Mouse (Mus musculus) left cerebral cortex, postnatal 25 days (tissue): ENCODE results near the gene Nrp2. TPM values are rescaled to one million over a fixed set of nuclear protein-coding genes. Genes with fewer than 3 reads are reported as not detected.

Experiments
- DNase-seq, 2 experiments: peaks; one replicate each; pipeline ENCODE4 v3.0.0; 2022; ENCODE audit warnings: low spot score in 2 of 2, mixed read lengths in 1 of 2
- intact Hi-C: fragments of 180-260 bp; cut with DNase I; formaldehyde crosslinking; loops from one replicate; pipeline ENCODE4 v1.15.1; 2025
- total RNA-seq, 2 experiments: library from RNA; stranded (reverse); gene quantifications; 2 replicates each; pipeline ENCODE4 v1.2.3; 2021

The Nrp2 gene
- total RNA-seq, 2 experiments from 2014 or later = 26.1 to 36.8 TPM

DNA sequence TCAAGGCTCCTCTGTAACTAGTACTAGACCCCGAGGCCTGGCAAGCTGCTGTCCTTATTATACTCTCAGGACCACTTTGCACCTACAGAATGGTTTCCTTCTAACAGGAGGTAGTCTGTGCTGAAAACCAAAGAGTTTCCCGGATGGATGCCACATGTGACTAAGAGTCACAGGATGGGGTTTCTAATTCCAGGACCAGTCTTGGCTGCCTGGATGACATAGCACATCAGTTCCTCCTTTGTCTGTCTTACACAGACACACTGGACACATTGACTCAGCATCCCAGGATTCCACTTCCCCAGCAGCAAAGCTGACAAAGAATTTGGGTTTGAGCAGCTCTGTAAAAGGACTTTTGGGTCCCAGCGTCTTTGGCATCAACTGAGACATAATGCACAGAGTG lies 17.1 kb downstream of the Nrp2 start:
- DNase-seq = peak in 1 of 2 experiments; percentile 11
- intact Hi-C loops = no loop called here

DNA sequence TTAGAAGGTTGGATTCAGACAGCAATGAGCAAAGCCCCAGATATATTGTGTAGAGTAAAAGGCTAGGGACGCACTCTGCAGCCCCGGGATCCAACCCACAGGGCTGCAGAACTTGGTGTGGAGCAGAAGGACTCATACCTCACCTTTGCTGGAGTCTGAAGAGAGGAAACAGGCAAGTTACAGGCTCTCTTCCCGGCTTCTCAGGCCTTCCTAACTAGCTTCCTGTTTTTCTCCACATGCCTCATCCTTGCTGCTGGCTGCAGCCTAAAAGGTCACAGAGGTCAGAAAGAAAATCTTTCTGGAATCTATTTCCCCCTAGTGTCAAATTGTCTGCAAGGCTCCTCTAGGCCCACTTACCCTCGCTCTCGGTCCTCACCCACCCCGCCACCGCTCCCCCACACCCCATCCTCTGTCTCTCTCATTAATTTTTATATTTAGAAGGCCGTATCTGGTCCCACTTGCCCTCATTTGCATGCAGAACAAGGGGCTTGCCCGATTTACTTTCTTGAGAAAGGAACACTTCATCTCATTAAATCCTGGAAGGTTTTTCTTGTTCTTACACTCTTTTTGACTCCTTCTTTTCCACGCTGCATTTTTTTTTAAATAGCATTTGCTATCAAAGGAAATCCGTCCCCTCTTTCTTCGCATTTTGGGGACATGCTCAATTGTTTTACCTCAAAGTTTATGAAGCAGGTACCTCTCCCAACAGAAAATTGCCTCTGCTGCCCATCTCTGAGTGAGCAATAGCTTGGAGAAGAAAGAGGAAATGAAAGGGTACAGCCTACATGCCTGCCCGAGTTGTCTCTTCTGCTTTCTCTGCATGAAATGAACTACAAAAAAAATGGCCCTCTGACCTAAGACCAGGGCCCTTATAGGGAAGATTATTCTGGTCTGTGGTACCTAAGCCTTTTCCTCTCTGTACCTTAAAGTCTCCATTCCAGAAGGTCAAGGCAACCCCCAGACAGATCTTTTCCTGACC lies 17.9 kb downstream of the Nrp2 start:
- intact Hi-C loops = no loop called here
- no peak for DNase-seq

DNA sequence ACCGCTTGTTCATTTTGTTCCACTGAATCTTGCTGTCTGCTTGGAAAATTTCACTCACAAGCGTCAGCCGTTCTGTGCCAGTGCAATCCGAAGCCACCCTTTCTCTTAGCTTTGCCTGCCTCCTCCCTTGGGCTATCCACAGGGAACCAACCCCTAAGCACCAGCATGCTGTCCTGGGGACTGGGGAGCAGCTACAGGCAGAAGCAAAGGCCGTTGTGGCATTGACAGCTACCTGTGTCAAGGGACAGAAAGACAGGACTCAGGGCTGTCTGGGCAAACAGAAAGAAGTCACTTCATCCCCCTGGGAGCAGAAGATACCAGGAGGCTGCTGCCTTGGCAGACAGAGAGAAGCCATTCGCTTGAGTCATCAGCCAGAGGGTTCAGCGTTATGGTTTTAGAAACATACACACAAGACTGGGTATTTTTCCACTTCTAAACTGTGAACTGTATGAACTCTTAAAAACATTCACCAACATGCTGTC lies 18.7 kb downstream of the Nrp2 start:
- intact Hi-C loops = no loop called here
- DNase-seq = no peak

GRCm38 (mm10) chr1:62722526-62722925 lies 19.4 kb downstream of the Nrp2 start:
- no peak for DNase-seq
- intact Hi-C loops = no loop called here

DNA sequence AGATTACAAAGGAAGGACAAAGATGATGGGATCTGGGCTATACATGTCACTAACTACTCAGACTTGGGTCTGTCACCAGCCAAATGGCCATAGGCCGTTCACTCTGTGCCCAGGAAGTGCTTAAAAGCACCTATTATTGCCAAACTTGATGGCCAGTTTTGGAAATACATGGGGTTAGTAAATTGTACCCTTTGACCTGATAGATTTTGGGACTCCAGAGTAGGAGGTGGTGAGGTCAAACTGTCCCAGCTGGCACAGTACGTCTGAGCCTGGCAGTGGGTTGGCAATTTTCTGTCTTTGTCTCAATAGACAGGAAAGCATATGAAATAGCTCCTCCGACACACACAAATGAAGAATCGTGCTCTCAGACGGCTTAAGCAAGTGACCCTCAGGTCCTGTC lies 20.8 kb downstream of the Nrp2 start:
- intact Hi-C loops = no loop called here
- DNase-seq = no peak

GRCm38 (mm10) chr1:62724461-62725021 lies 21.5 kb downstream of the Nrp2 start:
- no peak for DNase-seq

GRCm38 (mm10) chr1:62725032-62725678 lies 22.1 kb downstream of the Nrp2 start:
- DNase-seq = no peak
- intact Hi-C loops = no loop called here

More at GRCm38 (mm10) chr1:62724461-62725021, 21.5 kb downstream of the Nrp2 start:
- intact Hi-C loops = no loop called here

DNA sequence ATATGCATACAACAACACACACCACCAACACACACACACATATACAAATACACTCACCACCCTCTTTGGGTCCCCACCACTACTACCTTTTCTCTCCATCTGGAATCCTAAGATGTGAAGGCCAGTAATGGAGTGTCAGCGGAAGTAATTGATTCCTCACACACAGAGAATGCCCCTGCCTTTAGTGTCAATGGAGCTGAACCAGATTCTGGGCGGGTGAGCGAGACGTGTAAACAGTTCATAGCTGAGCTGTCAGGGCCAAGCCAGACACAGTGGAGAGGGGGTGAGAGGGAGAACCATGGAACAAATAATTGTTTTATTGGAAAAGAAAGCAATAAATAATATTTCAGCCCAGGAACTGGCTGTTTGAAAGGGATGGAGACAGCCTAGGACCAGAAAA lies 24.1 kb downstream of the Nrp2 start:
- intact Hi-C loops = no loop called here
- no peak for DNase-seq

DNA sequence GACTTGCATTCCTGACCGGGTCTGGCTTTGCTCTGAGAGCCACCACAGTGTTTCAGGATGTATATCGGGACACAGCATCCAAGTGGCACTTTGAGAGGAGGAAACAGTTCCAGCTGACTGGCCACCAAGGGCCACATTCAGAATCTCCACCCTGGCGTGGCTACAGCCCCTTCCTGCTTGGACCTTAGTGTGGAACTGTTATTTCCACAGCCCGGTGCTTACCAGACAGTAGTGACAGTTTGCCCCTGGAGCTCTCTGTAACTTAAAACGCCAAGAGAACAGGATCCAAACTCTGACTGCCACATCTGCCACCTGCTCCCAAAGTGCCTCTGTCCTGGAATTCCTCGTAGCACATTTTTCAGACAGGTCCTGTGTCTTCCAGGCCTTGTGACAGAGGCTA lies 25.3 kb downstream of the Nrp2 start:
- DNase-seq = no peak
- intact Hi-C loops = no loop called here

GRCm38 (mm10) chr1:62728926-62729325 lies 25.8 kb downstream of the Nrp2 start:
- intact Hi-C loops = no loop called here
- no peak for DNase-seq

- intact Hi-C loops = no loop called here
- no peak for DNase-seq
Observed at GRCm38 (mm10) chr1:62729345-62730150, 26.5 kb downstream of the Nrp2 start.

- no peak for DNase-seq
- intact Hi-C loops = no loop called here
Observed at GRCm38 (mm10) chr1:62732036-62732435, 29.0 kb downstream of the Nrp2 start.

DNA sequence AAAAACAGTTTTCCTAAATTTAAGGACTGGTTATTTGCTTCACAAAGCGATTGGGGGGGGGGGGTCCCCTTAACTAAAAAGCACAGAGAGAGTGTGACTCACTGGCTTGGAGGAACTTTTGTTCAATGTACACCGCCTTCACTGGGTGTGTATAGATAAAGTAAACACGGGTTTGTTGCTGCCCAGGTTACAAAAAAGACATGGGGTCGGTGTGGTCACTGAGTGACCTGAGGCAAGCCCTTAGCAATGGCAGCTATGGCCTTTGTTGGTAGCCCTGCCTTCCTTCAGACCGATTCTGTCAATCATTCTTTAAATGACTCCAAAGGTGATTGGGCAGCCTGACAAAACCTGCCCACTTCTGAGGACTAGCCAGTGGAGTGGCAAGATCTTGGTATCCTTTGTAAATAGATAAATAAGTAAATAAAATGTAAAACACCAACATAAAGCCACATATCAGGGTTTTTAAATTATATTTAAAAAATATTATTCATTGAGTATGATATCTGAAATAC lies 31.4 kb downstream of the Nrp2 start:
- no peak for DNase-seq
- intact Hi-C loops = no loop called here

GRCm38 (mm10) chr1:62734980-62735379 lies 31.9 kb downstream of the Nrp2 start:
- intact Hi-C loops = no loop called here

GRCm38 (mm10) chr1:62735835-62736234 lies 32.8 kb downstream of the Nrp2 start:
- no peak for DNase-seq
- intact Hi-C loops = no loop called here

More at GRCm38 (mm10) chr1:62734980-62735379, 31.9 kb downstream of the Nrp2 start:
- no peak for DNase-seq

DNA sequence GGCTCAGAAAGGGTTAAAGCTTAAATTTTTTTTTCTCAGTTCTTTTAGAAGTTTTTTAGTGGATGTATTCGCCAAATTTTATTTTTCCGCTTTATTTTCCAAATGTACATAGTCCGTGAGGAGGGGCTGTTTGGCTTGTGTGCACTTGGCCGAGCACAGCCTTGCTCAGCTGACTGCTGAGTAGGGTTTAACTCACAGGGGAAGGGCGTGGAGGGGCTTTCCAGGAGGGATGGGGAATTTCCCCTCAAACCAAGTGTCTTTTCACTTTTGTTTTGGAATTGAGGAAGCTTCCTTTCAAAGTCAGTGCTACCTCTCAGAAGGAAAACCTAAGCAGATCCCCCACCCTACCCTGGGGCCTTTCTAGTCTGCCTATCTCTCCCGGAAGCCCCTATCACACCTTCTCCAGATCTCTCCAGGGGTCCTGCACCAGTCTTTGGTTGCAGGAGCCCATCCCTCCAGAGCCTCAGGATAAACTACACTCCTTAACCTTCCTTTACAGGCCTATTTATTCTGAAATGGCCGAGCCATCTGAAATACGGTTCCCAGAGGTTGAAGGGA lies 33.4 kb downstream of the Nrp2 start:
- intact Hi-C loops = no loop called here
- no peak for DNase-seq

GRCm38 (mm10) chr1:62738165-62738564 lies 35.1 kb downstream of the Nrp2 start:
- intact Hi-C loops = no loop called here
- no peak for DNase-seq

DNA sequence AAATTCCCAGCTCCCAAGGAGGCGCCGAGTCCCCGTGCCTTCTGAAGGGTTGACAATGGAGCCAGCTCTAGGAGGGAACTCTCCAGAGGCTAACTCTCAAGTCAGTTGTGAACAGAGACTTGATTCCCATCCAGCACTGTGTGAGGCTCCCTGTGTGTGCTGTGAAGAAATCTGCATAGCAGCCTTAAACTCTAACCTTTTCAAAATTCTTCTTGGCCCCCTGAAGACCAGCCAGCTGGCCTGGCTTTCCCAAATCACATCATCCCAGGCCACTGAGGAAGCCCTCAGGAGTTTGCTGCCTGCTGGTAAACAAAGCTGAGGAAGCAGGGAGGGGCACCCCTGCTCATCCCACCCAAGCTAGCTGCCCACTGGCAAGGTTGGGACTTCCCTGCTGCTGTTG lies 39.0 kb downstream of the Nrp2 start:
- no peak for DNase-seq
- intact Hi-C loops = no loop called here

GRCm38 (mm10) chr1:62743064-62743694 lies 40.1 kb downstream of the Nrp2 start:
- peak in 1 of 2 experiments; percentile 31 for DNase-seq
- intact Hi-C loops = no loop called here
